Mouse (Mus musculus) Muller cell, postnatal 12 days (primary cell): ENCODE measurements around the gene Zfp319.
A peak's percentile ranks its signal among the peaks of the same experiment; 100 is the strongest.

Source experiments
- DNase-seq: peaks from one replicate; pipeline ENCODE4 v3.0.0-alpha.2; 2015; ENCODE audit errors: inconsistent ontology term

Zfp319 gene

DNA sequence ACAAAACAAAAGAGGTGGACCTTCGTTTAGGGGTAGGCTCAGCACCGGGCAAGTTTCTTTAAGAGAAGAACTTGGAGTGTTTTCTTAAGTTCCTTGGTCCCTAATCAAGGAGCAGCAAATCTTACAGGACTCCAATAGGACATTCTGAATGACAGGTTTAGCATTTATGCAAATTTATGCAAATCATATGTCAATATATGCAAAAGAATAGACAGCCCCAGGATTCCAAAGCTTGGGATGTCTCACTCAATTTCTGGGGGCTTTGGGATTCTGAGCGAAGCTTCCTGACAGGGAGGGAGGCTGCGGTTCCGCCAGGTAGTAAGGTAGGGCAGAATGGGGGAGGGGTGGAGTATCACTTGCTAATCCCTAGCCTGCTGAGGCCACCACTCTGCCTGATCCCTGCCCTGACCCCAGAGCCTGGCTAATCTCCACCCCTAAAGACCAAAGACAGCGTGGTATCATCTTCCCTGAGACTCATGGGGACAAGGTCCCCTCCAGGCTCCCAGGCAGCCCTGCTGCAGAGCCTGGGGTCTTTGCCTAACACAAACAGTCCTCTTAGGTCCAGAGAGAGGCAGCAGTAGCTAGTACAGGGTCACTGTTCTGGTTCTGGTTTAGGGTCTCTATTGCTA is 21.3 kb downstream of the Zfp319 start, which contains the start of gene Tepp:
Tepp (plus strand) TSS at position 225 of the 629 bp plus-strand sequence.
- DNase-seq: no peak

- DNase-seq: no peak
These were observed 25.3 kb downstream of the Zfp319 start, which contains the start of gene Cngb1 for GRCm38 (mm10) chr8:95306431-95306830. Cngb1 (minus strand) TSS chr8:95306585.

GRCm38 (mm10) chr8:95305526-95305925 is 26.2 kb downstream of the Zfp319 start:
- DNase-seq: no peak

GRCm38 (mm10) chr8:95302410-95302809 is 29.3 kb downstream of the Zfp319 start:
- DNase-seq: peak; percentile 30

- DNase-seq: no peak
These were observed 37.9 kb downstream of the Zfp319 start for GRCm38 (mm10) chr8:95293891-95294290.

- no peak for DNase-seq
These were observed 38.6 kb downstream of the Zfp319 start for GRCm38 (mm10) chr8:95293172-95293571.

DNA sequence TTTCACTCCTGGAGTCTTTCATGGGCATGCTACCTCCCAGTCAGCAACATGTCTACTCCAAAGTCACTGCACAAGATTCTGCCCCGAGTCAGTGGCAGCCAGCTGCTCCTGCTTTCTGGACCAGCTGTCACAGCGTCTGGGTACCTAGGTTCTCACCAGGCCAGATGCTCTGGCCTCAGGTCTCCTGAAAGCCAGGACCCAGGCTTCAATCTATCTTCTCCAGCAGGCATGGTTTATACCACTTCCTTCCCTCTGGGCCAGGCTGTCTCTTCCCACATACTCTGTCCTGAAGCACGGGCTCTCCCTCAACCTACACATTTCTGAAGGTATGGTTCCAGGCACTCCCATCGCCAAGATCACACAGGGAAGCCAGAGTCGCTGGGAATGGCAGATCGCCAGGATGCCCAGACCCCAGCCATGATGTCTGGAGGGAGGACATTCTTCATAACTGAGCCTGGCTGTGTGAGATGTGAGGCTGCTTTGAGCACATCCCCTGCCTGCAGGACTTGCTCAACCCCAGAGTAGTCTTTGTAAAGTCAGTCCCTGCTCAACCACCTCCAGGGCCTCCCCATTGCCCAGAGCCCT is 42.6 kb downstream of the Zfp319 start:
- no peak for DNase-seq

- DNase-seq: no peak
These were observed 50.3 kb downstream of the Zfp319 start for GRCm38 (mm10) chr8:95281493-95281892.
